Mouse (Mus musculus) E14TG2a.4 (cell line): Measurements from ENCODE around the gene Tor1aip2.
A peak's percentile ranks its signal among the peaks of the same experiment; 100 is the strongest.
"Not testable (repeated sequence)": the region's sequence is repeated elsewhere in the genome, so short reads cannot be mapped to it uniquely, and the experiment has no call there.

Source experiments
- H3K27me3 ChIP-seq: 2 replicates; pipeline ENCODE4 v1.6.1; 2014; ENCODE audit warnings: low read length, control low read depth; ENCODE audit not compliant: insufficient read depth
- H3K36me3 ChIP-seq: 2 replicates; pipeline ENCODE4 v1.6.1; 2014; ENCODE audit warnings: low read length, control low read depth; ENCODE audit not compliant: insufficient read depth
- H3K4me1 ChIP-seq: replicated peaks from 2 replicates; pipeline ENCODE4 v1.6.1; 2014; ENCODE audit warnings: low read depth, low read length, control low read depth
- H3K4me3 ChIP-seq: replicated peaks from 2 replicates; pipeline ENCODE4 v1.5.1; 2014; ENCODE audit warnings: mild to moderate bottlenecking, low read length
- H3K9me3 ChIP-seq: 2 replicates; pipeline ENCODE4 v1.6.1; 2014; ENCODE audit warnings: low read length, control low read depth
- CTCF ChIP-seq: conservative IDR thresholded peaks from 2 replicates; pipeline ENCODE4 v1.5.1; 2014; ENCODE audit warnings: low read length
- NANOG ChIP-seq: IDR thresholded peaks from 2 replicates; pipeline ENCODE4 v1.6.1; 2014; ENCODE audit warnings: borderline replicate concordance, low read length, mixed read lengths
- POU5F1 ChIP-seq: IDR thresholded peaks from 2 replicates; pipeline ENCODE4 v1.6.1; 2014; ENCODE audit warnings: low read length, borderline replicate concordance

Tor1aip2 gene

DNA sequence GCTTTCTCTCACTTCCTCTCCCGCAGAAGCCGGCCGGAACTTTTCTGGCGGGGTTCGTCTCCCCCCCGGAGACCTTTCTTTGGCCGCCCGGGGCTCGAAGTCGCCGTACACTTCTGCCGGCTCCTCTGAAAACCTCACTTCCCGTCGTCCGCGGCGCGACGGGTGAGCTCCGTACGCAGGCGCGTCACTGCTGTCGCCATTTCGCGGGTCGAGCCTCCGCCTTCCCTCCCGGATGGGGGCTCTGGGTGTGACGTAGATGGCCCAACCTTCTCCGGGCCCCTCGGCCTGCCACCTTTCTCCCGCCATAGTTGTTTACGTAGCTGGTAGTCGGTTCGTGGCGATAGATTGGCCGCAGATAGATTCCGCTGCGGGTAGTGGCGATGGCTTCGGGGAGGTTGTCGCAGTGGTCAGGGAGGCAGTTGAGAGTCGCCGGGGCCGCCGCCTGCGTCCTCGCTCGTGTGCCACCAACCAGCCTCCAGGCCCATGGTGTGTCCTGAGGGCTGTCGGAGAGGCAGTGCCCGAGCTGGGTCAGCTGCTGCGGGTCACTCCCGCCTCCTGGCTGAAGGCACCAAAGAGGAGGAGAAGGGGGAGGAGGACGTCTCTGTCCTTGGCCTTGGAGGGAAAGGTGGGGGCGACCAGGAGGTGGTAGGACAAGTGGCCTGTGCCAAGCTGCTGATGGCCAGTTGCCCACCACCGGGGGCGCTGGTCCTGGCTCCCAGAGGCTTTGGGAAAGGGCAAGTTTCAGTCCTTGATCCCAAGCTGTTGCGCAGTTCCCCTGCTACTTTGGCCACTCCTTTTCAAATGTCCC lies 931 bp downstream of the Tor1aip2 start, which contains the start of gene Tor1aip1:
TSS of gene Tor1aip1 (minus strand) at position 551 of the 808 bp plus-strand sequence.
- no peaks in the 10 kb centered on the region for H3K27me3 ChIP-seq
- TF ChIP-seq NANOG (no peak), CTCF (peak; percentile 52)

GRCm38 (mm10) chr1:156037144-156037583 lies 2.0 kb downstream of the Tor1aip2 start:
- Histone ChIP-seq H3K4me3 (peak overlapping the region; percentile 95), H3K27me3 (no peaks in the 10 kb centered on the region), H3K4me1 (peaks cover 39% of the 10 kb centered on the region), H3K36me3 (peaks cover 23% of the 10 kb centered on the region), H3K9me3 (no peaks in the 10 kb centered on the region)
- no peak for TF ChIP-seq CTCF
- TF ChIP-seq POU5F1, result no peak
- TF ChIP-seq NANOG, result no peak

More for the DNA sequence above, 931 bp downstream of the Tor1aip2 start, which contains the start of gene Tor1aip1:
- Histone ChIP-seq H3K9me3 (no peaks in the 10 kb centered on the region), H3K4me3 (peak within 1 kb of the TSS; percentile 95), H3K36me3 (peaks cover 27% of the 10 kb centered on the region), H3K4me1 (peaks cover 31% of the 10 kb centered on the region)

GRCm38 (mm10) chr1:156039989-156040388 lies 4.8 kb downstream of the Tor1aip2 start:
- H3K36me3 ChIP-seq, result peaks cover 29% of the 10 kb centered on the region
- not testable (repeated sequence) for H3K9me3 ChIP-seq, H3K27me3 ChIP-seq
- H3K4me3 ChIP-seq, result peak overlapping the region; percentile 84; the same call in 1 of the 2 replicates
- peaks cover 56% of the 10 kb centered on the region for H3K4me1 ChIP-seq
- peak; percentile 33 for TF ChIP-seq CTCF

DNA sequence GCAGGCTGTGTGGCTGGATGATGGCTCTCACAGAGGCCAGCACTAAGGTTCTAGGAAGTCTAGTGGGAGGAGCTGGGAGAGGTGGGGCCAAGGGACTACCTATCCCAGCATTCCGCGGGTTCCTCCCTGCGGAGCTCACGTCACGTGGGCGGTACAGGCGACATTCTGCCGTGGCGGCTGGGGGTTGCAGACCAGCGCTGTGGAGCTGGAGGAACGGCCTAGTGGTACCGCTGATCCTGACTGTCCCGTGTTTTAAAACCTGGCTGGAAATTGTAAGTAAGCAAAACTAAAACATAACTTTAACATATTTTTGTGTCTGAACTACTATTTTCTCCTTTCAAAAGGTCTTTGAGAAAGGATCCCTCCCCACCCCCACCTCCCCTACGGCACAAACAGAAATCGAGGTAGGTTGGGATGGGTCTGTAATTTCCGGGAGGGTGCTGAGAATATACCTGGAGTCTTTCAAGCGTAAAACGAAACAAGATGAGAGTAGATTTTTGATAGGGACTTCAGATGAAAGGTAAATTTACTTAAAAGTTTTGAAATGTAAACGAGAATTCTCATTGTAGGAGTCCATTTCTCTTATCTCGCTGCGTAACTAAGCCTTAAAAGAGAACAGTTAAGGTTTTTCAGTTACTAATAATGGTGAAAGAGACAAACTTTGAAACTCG lies 5.7 kb downstream of the Tor1aip2 start:
- H3K27me3 ChIP-seq, result no peaks in the 10 kb centered on the region
- TF ChIP-seq NANOG (no peak), CTCF (no peak), POU5F1 (no peak)
- H3K4me3 ChIP-seq, result peak overlapping the region; percentile 84
- H3K36me3 ChIP-seq, result peaks cover 38% of the 10 kb centered on the region
- H3K4me1 ChIP-seq, result peaks cover 65% of the 10 kb centered on the region
- H3K9me3 ChIP-seq, result no peaks in the 10 kb centered on the region

DNA sequence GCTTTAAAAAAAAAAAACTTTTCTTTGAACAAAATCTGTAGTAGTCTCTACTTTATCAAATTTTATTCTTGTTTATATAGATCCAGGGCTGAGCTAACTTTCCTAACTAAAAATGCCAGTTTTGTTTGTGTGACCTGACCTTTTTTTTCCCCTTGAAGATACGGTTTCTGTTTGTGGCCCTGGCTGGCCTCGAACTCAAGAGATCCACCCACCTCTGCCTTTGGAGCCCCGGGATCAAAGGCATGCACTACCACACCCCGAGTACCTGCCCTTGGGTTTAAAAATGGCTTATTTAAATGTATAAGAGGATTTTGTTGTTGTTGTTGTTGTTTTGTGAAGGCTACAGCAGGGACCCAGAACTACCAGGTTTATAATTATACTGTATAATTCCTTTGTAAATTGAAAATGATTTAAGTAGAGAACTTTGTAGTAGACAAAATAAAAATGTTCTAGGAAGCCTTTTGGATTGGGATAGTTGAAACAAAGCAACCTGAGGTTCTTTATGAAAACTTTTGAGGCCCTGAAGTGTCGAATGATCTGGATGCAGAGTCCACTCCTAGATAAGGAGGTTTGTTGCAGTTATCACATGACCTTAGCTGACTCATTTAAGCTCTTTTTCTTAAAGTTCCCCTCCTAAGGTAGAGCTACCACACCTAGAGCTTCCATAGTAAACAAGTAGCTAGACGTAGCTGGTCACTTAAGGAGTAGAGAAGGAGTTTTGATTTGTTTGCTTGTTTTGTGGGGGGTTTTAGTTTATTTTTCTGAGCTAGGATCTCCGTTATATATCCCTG lies 6.4 kb downstream of the Tor1aip2 start:
- no peaks in the 10 kb centered on the region for H3K27me3 ChIP-seq
- H3K4me3 ChIP-seq, result peak overlapping the region; percentile 84
- H3K9me3 ChIP-seq, result no peaks in the 10 kb centered on the region
- peaks cover 45% of the 10 kb centered on the region for H3K36me3 ChIP-seq
- TF ChIP-seq POU5F1 (no peak), CTCF (no peak), NANOG (no peak)
- peaks cover 71% of the 10 kb centered on the region for H3K4me1 ChIP-seq

DNA sequence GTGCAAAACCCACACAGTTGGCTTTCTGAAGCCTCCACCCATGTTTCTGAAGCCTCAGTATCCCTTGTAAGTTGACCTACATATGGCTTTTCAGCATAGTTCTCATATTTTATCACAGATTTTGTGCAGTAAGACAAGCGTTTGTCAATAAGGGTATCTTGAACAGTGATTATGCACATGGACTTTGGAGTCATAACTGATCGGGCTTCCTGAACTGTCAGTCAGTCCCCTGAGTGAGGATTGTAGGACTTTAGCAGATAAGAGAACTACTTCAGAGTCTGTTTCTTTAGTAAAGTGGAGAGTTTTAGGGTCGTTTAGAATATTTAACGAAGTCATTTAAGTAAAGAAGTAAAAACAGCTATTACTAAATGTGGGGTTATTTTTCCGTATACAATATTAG lies 7.3 kb downstream of the Tor1aip2 start:
- TF ChIP-seq CTCF, result no peak
- no peak for TF ChIP-seq POU5F1
- no peak for TF ChIP-seq NANOG
- H3K4me3 ChIP-seq, result peak overlapping the region; percentile 84
- peaks cover 67% of the 10 kb centered on the region for H3K4me1 ChIP-seq
- H3K36me3 ChIP-seq, result peaks cover 54% of the 10 kb centered on the region
- no peaks in the 10 kb centered on the region for H3K27me3 ChIP-seq
- no peaks in the 10 kb centered on the region for H3K9me3 ChIP-seq

DNA sequence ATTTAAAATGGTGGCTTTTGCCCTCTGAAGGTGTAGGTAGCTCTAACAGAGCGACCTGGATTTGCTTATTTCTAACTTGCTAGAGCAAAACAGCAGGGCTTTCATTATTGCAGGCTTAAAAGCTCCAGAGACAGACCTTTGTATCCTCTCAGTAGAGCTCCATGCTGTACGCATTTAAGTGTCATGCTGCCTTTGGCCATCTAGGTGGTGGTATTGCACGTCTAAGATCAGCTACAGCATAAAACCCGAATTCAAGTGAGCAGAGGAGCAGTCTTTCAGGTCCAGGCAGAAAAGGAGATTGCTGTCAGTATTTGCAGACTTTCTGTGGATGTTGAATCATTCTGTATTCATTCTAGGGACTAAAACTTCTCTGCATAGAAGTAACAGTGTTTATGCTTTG lies 7.8 kb downstream of the Tor1aip2 start:
- H3K36me3 ChIP-seq, result peaks cover 59% of the 10 kb centered on the region
- peaks cover 69% of the 10 kb centered on the region for H3K4me1 ChIP-seq
- no peak overlapping the region for H3K4me3 ChIP-seq
- H3K27me3 ChIP-seq, result no peaks in the 10 kb centered on the region
- H3K9me3 ChIP-seq, result no peaks in the 10 kb centered on the region
- TF ChIP-seq POU5F1 (no peak), CTCF (peak; percentile 51)

DNA sequence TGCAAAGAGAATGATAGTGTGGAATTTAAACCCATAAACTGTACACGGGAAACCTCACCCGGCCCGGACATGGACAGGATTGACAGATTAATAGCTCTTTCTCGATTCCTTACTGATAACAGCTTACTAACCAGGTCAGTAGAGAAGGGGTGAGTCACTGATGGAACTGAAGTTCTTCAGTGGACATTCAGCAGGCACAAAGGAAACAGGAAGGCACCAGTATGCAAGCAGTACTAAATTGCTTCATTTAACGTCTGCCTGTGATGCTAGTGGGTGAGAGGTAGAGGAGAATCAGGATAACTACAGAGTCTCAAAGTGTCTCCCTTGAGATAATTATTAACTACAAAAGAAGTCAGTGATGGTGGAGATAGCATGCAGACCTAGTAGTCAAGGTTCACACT lies 9.0 kb downstream of the Tor1aip2 start:
- Histone ChIP-seq H3K36me3 (peaks cover 71% of the 10 kb centered on the region), H3K4me3 (no peak overlapping the region), H3K9me3 (no peaks in the 10 kb centered on the region), H3K27me3 (no peaks in the 10 kb centered on the region), H3K4me1 (peaks cover 76% of the 10 kb centered on the region)
- no peak for TF ChIP-seq CTCF
- no peak for TF ChIP-seq NANOG
- no peak for TF ChIP-seq POU5F1
